Mouse (Mus musculus): ENCODE data around the gene Ifitm5. TPM values are rescaled to one million over a fixed set of nuclear protein-coding genes. Genes with fewer than 3 reads are reported as not detected.

Gene Ifitm5
- total RNA-seq (2023), result 1 to 10 TPM; 1.5 to 3.2 TPM

GRCm38 (mm10) chr7:140949824-140950530, at the start of gene Ifitm5:
Ifitm5 (minus strand) TSS chr7:140950291.

GRCm38 (mm10) chr7:140966921-140967320, 16.8 kb upstream of the Ifitm5 start, which contains the start of gene Ifitm1:
Ifitm1 (plus strand) TSS chr7:140967221.

GRCm38 (mm10) chr7:140955758-140956555, 5.9 kb upstream of the Ifitm5 start, which contains the start of the genes Gm45717 and Ifitm2:
Gm45717 (minus strand) TSS chr7:140955937.
Ifitm2 (minus strand) TSS chr7:140955987.

GRCm38 (mm10) chr7:140941222-140942051, 8.7 kb downstream of the Ifitm5 start, which contains the start of gene Pgghg:
Pgghg (plus strand) TSS chr7:140941391.

GRCm38 (mm10) chr7:140920418-140921029, 29.6 kb downstream of the Ifitm5 start, which contains the start of gene Nlrp6:
Nlrp6 (plus strand) TSS chr7:140920902.

GRCm38 (mm10) chr7:140900220-140900619, 49.9 kb downstream of the Ifitm5 start, which contains the start of gene Cox8b:
Cox8b (minus strand) TSS chr7:140900446.

Other genes with a start within 250 kb of the Ifitm5 start
- gene Cyp2e1, start 186.6 kb downstream of the Ifitm5 start, total RNA-seq (2023), result not detected
- not detected for gene Syce1, start 162.4 kb downstream of the Ifitm5 start, total RNA-seq (2023)
- gene Zfp941, start 128.1 kb downstream of the Ifitm5 start, total RNA-seq (2023), result under 1 TPM; 0.11 to 0.13 TPM
- gene Urah, start 115.3 kb downstream of the Ifitm5 start, total RNA-seq (2023), result not detected
- gene Scgb1c1, start 104.7 kb downstream of the Ifitm5 start, total RNA-seq (2023), result not detected
- gene Odf3, start 102.5 kb downstream of the Ifitm5 start, total RNA-seq (2023), result not detected
- gene Gm45785, start 94.0 kb downstream of the Ifitm5 start, total RNA-seq (2023), result not detected
- gene Ric8a, start 93.3 kb downstream of the Ifitm5 start, total RNA-seq (2023), result 100 to 1,000 TPM; 105 to 107 TPM
- gene Bet1l, start 92.7 kb downstream of the Ifitm5 start, total RNA-seq (2023), result 10 to 100 TPM; 21.7 to 23.7 TPM
- gene Psmd13, start 68.3 kb downstream of the Ifitm5 start, total RNA-seq (2023), result 100 to 1,000 TPM; 100 to 112 TPM
- gene Sirt3, start 68.0 kb downstream of the Ifitm5 start, total RNA-seq (2023), result 10 to 100 TPM in 1 of 2 experiments, 1 to 10 TPM in 1; 9.6 to 13.1 TPM
- gene Cox8b, start 49.8 kb downstream of the Ifitm5 start, total RNA-seq (2023), result not detected
- under 1 TPM; 0.09 to 0.16 TPM for gene Nlrp6, start 29.4 kb downstream of the Ifitm5 start, total RNA-seq (2023)
- gene Pgghg, start 8.9 kb downstream of the Ifitm5 start, total RNA-seq (2023), result 10 to 100 TPM; 21.4 to 25.2 TPM
- gene Gm45717, start 5.6 kb upstream of the Ifitm5 start, total RNA-seq (2023), result not detected
- 100 to 1,000 TPM; 431 to 529 TPM for gene Ifitm2, start 5.7 kb upstream of the Ifitm5 start, total RNA-seq (2023)
- gene Ifitm1, start 16.9 kb upstream of the Ifitm5 start, total RNA-seq (2023), result 100 to 1,000 TPM; 290 to 313 TPM
- 100 to 1,000 TPM; 439 to 533 TPM for gene Ifitm3, start 60.5 kb upstream of the Ifitm5 start, total RNA-seq (2023)
- gene Ifitm6, start 67.6 kb upstream of the Ifitm5 start, total RNA-seq (2023), result 100 to 1,000 TPM; 869 to 973 TPM
- gene Gm17387, start 78.8 kb upstream of the Ifitm5 start, total RNA-seq (2023), result not detected
- gene B4galnt4, start 110.8 kb upstream of the Ifitm5 start, total RNA-seq (2023), result 1 to 10 TPM in 1 of 2 experiments, under 1 TPM in 1; 0.67 to 1.2 TPM
- 1 to 10 TPM; 3.6 to 5.5 TPM for gene Pkp3, start 127.9 kb upstream of the Ifitm5 start, total RNA-seq (2023)
- gene Sigirr, start 150.3 kb upstream of the Ifitm5 start, total RNA-seq (2023), result 1 to 10 TPM; 6.6 to 7.4 TPM
- gene Ano9, start 167.5 kb upstream of the Ifitm5 start, total RNA-seq (2023), result not detected
- 10 to 100 TPM in 1 of 2 experiments, 1 to 10 TPM in 1; 7.5 to 14.3 TPM for gene Ptdss2, start 172.1 kb upstream of the Ifitm5 start, total RNA-seq (2023)
- gene Rnh1, start 222.6 kb upstream of the Ifitm5 start, total RNA-seq (2023), result 100 to 1,000 TPM in 1 of 2 experiments, 10 to 100 TPM in 1; 85.6 to 106 TPM
- 10 to 100 TPM; 30.0 to 30.9 TPM for gene Hras, start 243.7 kb upstream of the Ifitm5 start, total RNA-seq (2023)
- gene Lrrc56, start 243.9 kb upstream of the Ifitm5 start, total RNA-seq (2023), result 1 to 10 TPM; 3.8 to 5.6 TPM